ENCODE assay signal across 22 mouse cellular contexts in the genomic region with DNA sequence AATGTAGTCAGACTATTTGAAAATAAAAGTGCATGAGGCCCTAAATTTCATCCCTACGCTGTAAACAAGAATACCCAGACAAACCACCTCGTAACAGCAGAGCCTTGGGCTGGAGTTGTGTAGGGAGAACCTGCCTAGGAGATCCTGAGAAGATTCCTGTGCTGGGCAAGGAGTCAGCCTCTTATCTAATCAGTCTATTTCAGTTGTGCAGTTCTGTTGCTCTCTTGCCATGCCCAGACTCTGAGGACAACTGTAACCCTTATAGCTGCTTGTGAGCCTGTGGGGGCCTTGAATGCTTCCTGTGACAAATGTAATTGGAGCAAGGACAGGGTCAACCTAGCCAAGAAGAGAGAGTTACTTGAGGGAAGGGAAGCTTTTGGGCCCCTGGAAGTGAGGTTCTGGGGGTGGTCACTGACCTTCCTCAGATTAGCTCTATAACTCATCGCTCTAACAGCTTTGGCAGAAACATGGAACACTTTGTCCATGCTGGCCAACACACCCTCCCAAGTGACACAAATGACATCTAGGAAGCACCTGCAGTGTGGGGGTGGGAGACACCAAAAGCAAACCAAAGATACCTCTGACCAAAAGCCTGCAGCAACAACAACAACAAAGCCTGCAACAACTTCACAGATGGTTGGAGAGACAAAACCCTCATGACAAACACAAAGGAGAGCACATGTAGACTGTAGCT. TPM values are rescaled to one million over a fixed set of nuclear protein-coding genes. Genes with fewer than 3 reads are reported as not detected.
DNase-seq lines count a peak whose midpoint lies in the region; ATAC-seq and TF ChIP-seq lines count a peak whose summit lies in the region.
"Had no signal": no experiment of that assay in that cellular context is flagged by ENCODE, and none has a peak within 500 bp of the region (broad histone marks: within the 10 kb centered on the region; RNA-seq: fewer than 3 reads in every experiment).

No protein-coding gene starts in this region.

- no peak overlapping the region for H3K4me2 ChIP-seq in liver, embryonic 13.5 days
- H3K4me2 ChIP-seq in liver, postnatal 0 days (ENCODE audit: low read depth, low read length), result no peak overlapping the region
- H3K4me2 ChIP-seq in lung, postnatal 0 days (replicated peaks; ENCODE audit: low read depth, low read length), result no peak overlapping the region
- H3K4me2 ChIP-seq: hindbrain, embryonic 12.5 days; limb, embryonic 13.5 days; midbrain, embryonic 15.5 days had no signal

- TF ChIP-seq EP300 in heart, adult 2 months (IDR thresholded peaks at IDR 0.05; ENCODE audit: insufficient read depth, low read depth, low read length), result peak; percentile 21; the same call in 1 of the 2 replicates
- TF ChIP-seq EP300 in liver, postnatal 0 days (IDR thresholded peaks at IDR 0.05; ENCODE audit: low read depth), result no peak
- no peak for TF ChIP-seq EP300 in lung, postnatal 0 days (IDR thresholded peaks at IDR 0.05)

- no peaks in the 10 kb centered on the region for H3K9me3 ChIP-seq in liver, embryonic 13.5 days (replicated peaks)
- no peaks in the 10 kb centered on the region for H3K9me3 ChIP-seq in liver, postnatal 0 days (ENCODE audit: low read length)
- H3K9me3 ChIP-seq in lung, postnatal 0 days (ENCODE audit: low read length), result no peaks in the 10 kb centered on the region
- H3K9me3 ChIP-seq: hindbrain, embryonic 12.5 days; limb, embryonic 13.5 days; megakaryocyte, embryonic 14.5 days; midbrain, embryonic 15.5 days had no signal

- TF ChIP-seq POLR2A in heart, adult 2 months (IDR thresholded peaks at IDR 0.05; ENCODE audit: insufficient read depth, low read depth, low read length), result no peak

- no peaks in the 10 kb centered on the region for H3K36me3 ChIP-seq in heart, adult 2 months (ENCODE audit: control insufficient read depth, insufficient read depth, low read length)
- H3K36me3 ChIP-seq in liver, embryonic 13.5 days, result no peaks in the 10 kb centered on the region
- H3K36me3 ChIP-seq in liver, postnatal 0 days (replicated peaks; ENCODE audit: insufficient read depth, low read length), result no peaks in the 10 kb centered on the region
- H3K36me3 ChIP-seq in lung, postnatal 0 days (ENCODE audit: insufficient read depth, low read length), result no peaks in the 10 kb centered on the region
- H3K36me3 ChIP-seq: hindbrain, embryonic 12.5 days; limb, embryonic 13.5 days; midbrain, embryonic 15.5 days had no signal

- no peaks in the 10 kb centered on the region for H3K27me3 ChIP-seq in heart, adult 2 months (ENCODE audit: control insufficient read depth, insufficient read depth, low read length)
- no peaks in the 10 kb centered on the region for H3K27me3 ChIP-seq in liver, embryonic 13.5 days
- no peaks in the 10 kb centered on the region for H3K27me3 ChIP-seq in liver, postnatal 0 days (ENCODE audit: insufficient read depth, low read length)
- no peaks in the 10 kb centered on the region for H3K27me3 ChIP-seq in lung, postnatal 0 days (replicated peaks; ENCODE audit: insufficient read depth, low read length)
- H3K27me3 ChIP-seq: hindbrain, embryonic 12.5 days; limb, embryonic 13.5 days; midbrain, embryonic 15.5 days had no signal

- peak; percentile 65 for ATAC-seq in liver, embryonic 13.5 days (ENCODE audit: low read depth)
- ATAC-seq in liver, postnatal 0 days, result no peak
- no peak for ATAC-seq in lung, postnatal 0 days
- ATAC-seq: CD4-positive, CD25-positive, alpha-beta regulatory T cell, adult 4 months; midbrain, embryonic 15.5 days had no signal

- H3K79me2 ChIP-seq in heart, adult 2 months (replicated peaks; ENCODE audit: control insufficient read depth, insufficient read depth, low read length), result no peaks in the 10 kb centered on the region

- H3K9ac ChIP-seq in heart, adult 2 months (ENCODE audit: low read depth, low read length), result no peak overlapping the region
- no peak overlapping the region for H3K9ac ChIP-seq in liver, embryonic 13.5 days
- no peak overlapping the region for H3K9ac ChIP-seq in liver, postnatal 0 days (replicated peaks)
- H3K9ac ChIP-seq in lung, postnatal 0 days (replicated peaks; ENCODE audit: low read depth), result no peak overlapping the region
- H3K9ac ChIP-seq: hindbrain, embryonic 12.5 days; limb, embryonic 13.5 days; midbrain, embryonic 15.5 days had no signal

- no peak for TF ChIP-seq CTCF in heart, adult 2 months (IDR thresholded peaks at IDR 0.05)
- TF ChIP-seq CTCF in liver, postnatal 0 days (IDR thresholded peaks at IDR 0.05; ENCODE audit: low read depth), result no peak
- TF ChIP-seq CTCF in lung, postnatal 0 days (IDR thresholded peaks at IDR 0.05), result no peak

- intact Hi-C loops in heart, adult 2 months (cut with DNase I), result no loop called here

- H3K4me1 ChIP-seq in heart, adult 2 months (ENCODE audit: control insufficient read depth, insufficient read depth, low read length), result peaks cover 3% of the 10 kb centered on the region; the same call in 1 of the 2 replicates
- peaks cover 33% of the 10 kb centered on the region for H3K4me1 ChIP-seq in liver, embryonic 13.5 days (replicated peaks)
- no peaks in the 10 kb centered on the region for H3K4me1 ChIP-seq in liver, postnatal 0 days (ENCODE audit: insufficient read depth)
- H3K4me1 ChIP-seq in lung, postnatal 0 days (ENCODE audit: insufficient read depth, low read depth, low read length), result no peaks in the 10 kb centered on the region
- H3K4me1 ChIP-seq: hindbrain, embryonic 12.5 days; limb, embryonic 13.5 days; midbrain, embryonic 15.5 days had no signal

- 41% methylated on average over 3 of the region's 3 CpGs for WGBS in heart, adult 2 months
- 51% methylated on average over 3 of the region's 3 CpGs for WGBS in liver, embryonic 13.5 days (ENCODE audit: insufficient replicate concordance)
- WGBS in liver, postnatal 0 days (ENCODE audit: insufficient replicate concordance), result 72% methylated on average over 3 of the region's 3 CpGs
- 83% methylated on average over 3 of the region's 3 CpGs for WGBS in lung, postnatal 0 days

- H3K27ac ChIP-seq in heart, adult 2 months, result peak overlapping the region; percentile 40
- H3K27ac ChIP-seq in liver, embryonic 13.5 days, result no peak overlapping the region
- H3K27ac ChIP-seq in liver, postnatal 0 days (ENCODE audit: low read depth), result no peak overlapping the region
- no peak overlapping the region for H3K27ac ChIP-seq in lung, postnatal 0 days (ENCODE audit: low read length)
- H3K27ac ChIP-seq: hindbrain, embryonic 12.5 days; kidney, postnatal 0 days; limb, embryonic 13.5 days; midbrain, embryonic 15.5 days had no signal

- peak; percentile 23 for DNase-seq in adrenal gland, adult 2 months
- no peak for DNase-seq in adrenal gland, postnatal 25 days
- no peak for DNase-seq in heart, adult 2 months
- DNase-seq in heart, postnatal 4 days, result no peak
- no peak for DNase-seq in liver, embryonic 13.5 days
- DNase-seq in liver, postnatal 0 days, result no peak
- DNase-seq in lung, postnatal 0 days (ENCODE audit: low spot score), result no peak
- no peak for DNase-seq in cerebellum, adult 9-10 months
- DNase-seq: kidney, adult 18-20 months; lung, postnatal 14 days; right cerebral cortex, postnatal 25 days; thymus, adult 2 months had no signal

- no peak overlapping the region for H3K4me3 ChIP-seq in heart, adult 2 months
- no peak overlapping the region for H3K4me3 ChIP-seq in liver, embryonic 13.5 days (replicated peaks)
- H3K4me3 ChIP-seq in liver, postnatal 0 days (ENCODE audit: low read depth, low read length), result no peak overlapping the region
- no peak overlapping the region for H3K4me3 ChIP-seq in lung, postnatal 0 days (ENCODE audit: low read depth, low read length)
- H3K4me3 ChIP-seq: hindbrain, embryonic 12.5 days; limb, embryonic 13.5 days; megakaryocyte, embryonic 14.5 days; midbrain, embryonic 15.5 days had no signal

RNA-seq across cellular contexts. Expression of a gene that starts 9.0 kb away (rescaled TPM):
- total RNA-seq in adrenal gland, adult 2 months (2021), result under 1 TPM; 0.31 to 0.46 TPM
- polyA plus RNA-seq in adrenal gland, adult 2 months (2012; rRNA removed), result 0.11 and 0.16 TPM in 2 replicates
- total RNA-seq in adrenal gland, postnatal 25 days (2021), result 0.33 and 0.36 TPM in 2 replicates
- total RNA-seq in heart, adult 2 months (2021), result 1 to 10 TPM; 3.5 to 4.0 TPM
- 5.9 and 8.4 TPM in 2 replicates for polyA plus RNA-seq in heart, adult 2 months (2012; rRNA removed)
- 1 to 10 TPM; 3.0 to 3.8 TPM for total RNA-seq in heart, postnatal 4 days (2021)
- polyA plus RNA-seq in liver, embryonic 13.5 days (2015; fragmentation: Nextera tagmentation; extraction: Ambion mirVana), result 0.02 TPM in 1 of 2 replicates, not detected in the other
- polyA plus RNA-seq in liver, postnatal 0 days (2015; fragmentation: Nextera tagmentation; extraction: Ambion mirVana), result not detected in 2 replicates
- polyA plus RNA-seq in lung, postnatal 0 days (2015; fragmentation: Nextera tagmentation; extraction: Ambion mirVana), result 0.13 TPM in 1 of 2 replicates, not detected in the other
- polyA plus RNA-seq: CD4-positive, CD25-positive, alpha-beta regulatory T cell, adult 4 months; kidney, postnatal 0 days; liver, embryonic 16.5 days had no signal

RNA-seq across cellular contexts. Expression of a gene that starts 52.9 kb away (rescaled TPM):
- under 1 TPM in 1 of 2 experiments, not detected in 1; 0.09 TPM for total RNA-seq in adrenal gland, adult 2 months (2021)
- 0.10 and 0.18 TPM in 2 replicates for polyA plus RNA-seq in adrenal gland, adult 2 months (2012; rRNA removed)
- total RNA-seq in adrenal gland, postnatal 25 days (2021), result 0.21 TPM in 1 of 2 replicates, not detected in the other
- not detected for total RNA-seq in heart, adult 2 months (2021)
- not detected in 2 replicates for polyA plus RNA-seq in heart, adult 2 months (2012; rRNA removed)
- not detected for total RNA-seq in heart, postnatal 4 days (2021)
- not detected in 2 replicates for polyA plus RNA-seq in liver, embryonic 13.5 days (2015; fragmentation: Nextera tagmentation; extraction: Ambion mirVana)
- polyA plus RNA-seq in liver, postnatal 0 days (2015; fragmentation: Nextera tagmentation; extraction: Ambion mirVana), result not detected in 2 replicates
- not detected in 2 replicates for polyA plus RNA-seq in lung, postnatal 0 days (2015; fragmentation: Nextera tagmentation; extraction: Ambion mirVana)
- total RNA-seq: ES-E14; heart, adult 18-20 months had no signal
- polyA plus RNA-seq: CD4-positive, CD25-positive, alpha-beta regulatory T cell, adult 4 months; hindbrain, embryonic 12.5 days; liver, embryonic 16.5 days; urinary bladder, adult 2 months had no signal
